Mouse (Mus musculus) liver, postnatal 0 days (tissue): ENCODE measurements at regions not wholly inside any gene's neighbourhood (a gene's known extent, or its start where the extent isn't known, plus 50 kb on each side); places are given as distances from the start of the nearest gene placed in this dataset.

ENCODE experiments used
- ATAC-seq: fragments of 200-750 bp; cut with Nextera tagmentation; 2 replicates; pipeline ENCODE4 v1.8.0; 2017; ENCODE audit warnings: mild to moderate bottlenecking, moderate library complexity
- DNase-seq: peaks from one replicate; pipeline ENCODE4 v3.0.0-alpha.2; 2016
- H3K27ac ChIP-seq: fragments of 300-500 bp; sonication (generic); 2 replicates; pipeline ENCODE4 v1.5.1; 2014; ENCODE audit warnings: antibody characterized with exemption, moderate library complexity, mild to moderate bottlenecking, low read depth
- H3K27me3 ChIP-seq: fragments of 300-500 bp; sonication (generic); 2 replicates; pipeline ENCODE4 v1.6.1; 2014; ENCODE audit warnings: low read length, control low read depth, mixed read lengths; ENCODE audit not compliant: insufficient read depth
- H3K36me3 ChIP-seq: fragments of 300-500 bp; sonication (generic); replicated peaks from 2 replicates; pipeline ENCODE4 v1.6.1; 2014; ENCODE audit warnings: mild to moderate bottlenecking, control low read depth, low read length, moderate library complexity, mixed read lengths; ENCODE audit not compliant: insufficient read depth
- H3K4me1 ChIP-seq: fragments of 300-500 bp; sonication (generic); 2 replicates; pipeline ENCODE4 v1.6.1; 2014; ENCODE audit warnings: antibody characterized with exemption, mild to moderate bottlenecking, control low read depth; ENCODE audit not compliant: insufficient read depth
- H3K4me2 ChIP-seq: fragments of 300-500 bp; sonication (generic); 2 replicates; pipeline ENCODE4 v1.6.1; 2014; ENCODE audit warnings: low read depth, mild to moderate bottlenecking, low read length, moderate library complexity, mixed read lengths
- H3K4me3 ChIP-seq: fragments of 300-500 bp; sonication (generic); 2 replicates; pipeline ENCODE4 v1.5.1; 2014; ENCODE audit warnings: low read depth, low read length
- H3K9ac ChIP-seq: fragments of 300-500 bp; sonication (generic); replicated peaks from 2 replicates; pipeline ENCODE4 v1.6.1; 2014; ENCODE audit warnings: mild to moderate bottlenecking, moderate library complexity
- H3K9me3 ChIP-seq: fragments of 300-500 bp; sonication (generic); 2 replicates; pipeline ENCODE4 v1.6.1; 2016; ENCODE audit warnings: mild to moderate bottlenecking, control low read depth, low read length, mixed read lengths
- CTCF ChIP-seq: sonication (generic); IDR thresholded peaks from 2 replicates; pipeline ENCODE4 v1.5.1; 2016; ENCODE audit warnings: antibody characterized with exemption, low read depth
- EP300 ChIP-seq: IDR thresholded peaks from 2 replicates; pipeline ENCODE4 v1.6.1; 2016; ENCODE audit warnings: antibody characterized with exemption, low read depth, mild to moderate bottlenecking
- WGBS: fragments of 180-500 bp; shearing (Covaris S2); extraction: QIAGEN DNeasy Blood & Tissue Kit; methylation state at CpG from one replicate; pipeline ENCODE4 v1.1.7; 2014; ENCODE audit not compliant: insufficient replicate concordance; 5-methylcytosine and 5-hydroxymethylcytosine counted together

GRCm38 (mm10) chr7:70846076-70846475 lies 479.5 kb upstream of the Nr2f2 start:
- WGBS: 36% methylated on average over 4 of the region's 4 CpGs
- Histone ChIP-seq H3K9ac (no peak overlapping the region), H3K4me3 (no peak overlapping the region), H3K4me2 (no peak overlapping the region), H3K4me1 (no peaks in the 10 kb centered on the region), H3K27me3 (no peaks in the 10 kb centered on the region), H3K9me3 (no peaks in the 10 kb centered on the region), H3K27ac (no peak overlapping the region), H3K36me3 (no peaks in the 10 kb centered on the region)
- DNase-seq (no peak), ATAC-seq (no peak)
- TF ChIP-seq EP300: no peak
- no peak for TF ChIP-seq CTCF

GRCm38 (mm10) chr7:70840142-70840541 lies 473.6 kb upstream of the Nr2f2 start:
- Histone ChIP-seq H3K4me3 (no peak overlapping the region), H3K4me2 (no peak overlapping the region), H3K9ac (no peak overlapping the region), H3K36me3 (no peaks in the 10 kb centered on the region), H3K4me1 (no peaks in the 10 kb centered on the region), H3K9me3 (no peaks in the 10 kb centered on the region), H3K27ac (no peak overlapping the region), H3K27me3 (no peaks in the 10 kb centered on the region)
- DNase-seq (no peak), ATAC-seq (no peak)
- WGBS: 83% methylated on average over 1 of the region's 1 CpGs
- TF ChIP-seq EP300: no peak
- TF ChIP-seq CTCF: no peak

GRCm38 (mm10) chr7:70839190-70839589 lies 472.7 kb upstream of the Nr2f2 start:
- DNase-seq (no peak), ATAC-seq (no peak)
- H3K27me3 ChIP-seq: no peaks in the 10 kb centered on the region
- H3K9ac ChIP-seq: no peak overlapping the region
- H3K27ac ChIP-seq: no peak overlapping the region
- no peak overlapping the region for H3K4me2 ChIP-seq
- TF ChIP-seq CTCF: no peak
- no peak for TF ChIP-seq EP300
- WGBS: 79% methylated on average over 2 of the region's 2 CpGs
- no peaks in the 10 kb centered on the region for H3K4me1 ChIP-seq
- H3K4me3 ChIP-seq: no peak overlapping the region
- H3K9me3 ChIP-seq: no peaks in the 10 kb centered on the region
- H3K36me3 ChIP-seq: no peaks in the 10 kb centered on the region

- Histone ChIP-seq H3K4me1 (no peaks in the 10 kb centered on the region), H3K4me2 (no peak overlapping the region), H3K36me3 (no peaks in the 10 kb centered on the region), H3K9ac (no peak overlapping the region), H3K4me3 (no peak overlapping the region), H3K9me3 (no peaks in the 10 kb centered on the region), H3K27me3 (no peaks in the 10 kb centered on the region), H3K27ac (no peak overlapping the region)
- TF ChIP-seq CTCF: no peak
- no peak for TF ChIP-seq EP300
- no peak for DNase-seq
- WGBS: 40% methylated on average over 4 of the region's 4 CpGs
- ATAC-seq: no peak
These were observed 468.4 kb upstream of the Nr2f2 start for GRCm38 (mm10) chr7:70834787-70835461.

GRCm38 (mm10) chr7:70828486-70829195 lies 462.1 kb upstream of the Nr2f2 start:
- DNase-seq: no peak
- H3K27me3 ChIP-seq: no peaks in the 10 kb centered on the region
- no peak overlapping the region for H3K27ac ChIP-seq
- no peaks in the 10 kb centered on the region for H3K4me1 ChIP-seq
- H3K36me3 ChIP-seq: no peaks in the 10 kb centered on the region
- no peaks in the 10 kb centered on the region for H3K9me3 ChIP-seq
- 44% methylated on average over 5 of the region's 5 CpGs for WGBS
- TF ChIP-seq EP300 (no peak), CTCF (no peak)
- ATAC-seq: no peak
- no peak overlapping the region for H3K4me2 ChIP-seq
- no peak overlapping the region for H3K4me3 ChIP-seq
- H3K9ac ChIP-seq: no peak overlapping the region

GRCm38 (mm10) chr7:70826074-70826473 lies 459.5 kb upstream of the Nr2f2 start:
- no peak for ATAC-seq
- Histone ChIP-seq H3K4me1 (no peaks in the 10 kb centered on the region), H3K9me3 (no peaks in the 10 kb centered on the region), H3K9ac (no peak overlapping the region), H3K36me3 (no peaks in the 10 kb centered on the region), H3K27ac (no peak overlapping the region), H3K4me2 (no peak overlapping the region), H3K27me3 (no peaks in the 10 kb centered on the region), H3K4me3 (no peak overlapping the region)
- DNase-seq: no peak
- WGBS: 65% methylated on average over 3 of the region's 3 CpGs
- TF ChIP-seq CTCF (no peak), EP300 (no peak)
